In the genomic region with DNA sequence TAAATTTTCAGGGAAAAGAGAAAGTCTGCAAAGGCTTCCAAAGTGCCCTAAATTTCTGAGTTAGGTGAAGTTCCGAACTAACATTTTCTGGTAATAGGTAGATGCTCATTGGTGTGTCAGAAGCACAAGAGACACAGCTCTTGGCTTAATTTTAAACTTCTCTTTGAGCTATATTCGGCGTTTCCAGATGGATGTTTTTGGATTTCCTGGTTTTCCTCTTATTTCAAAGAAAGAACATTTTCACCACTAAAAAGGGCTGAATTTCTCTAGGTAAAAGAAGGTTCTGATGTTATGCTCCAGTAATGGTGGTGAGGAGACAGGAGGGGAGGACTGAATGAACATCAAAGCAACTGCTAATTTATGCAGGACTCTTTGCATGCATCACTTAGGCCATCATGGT, we compare ENCODE assay signal across 13 mouse cellular contexts.
"Had no signal": no experiment of that assay in that cellular context is flagged by ENCODE, and none has a peak within 500 bp of the region (broad histone marks: within the 10 kb centered on the region; RNA-seq: fewer than 3 reads in every experiment).

No protein-coding gene starts in this region.

- DNase-seq: lung, adult 18-20 months; lung, embryonic 14.5 days; lung, postnatal 10 days; lung, postnatal 4 days; midbrain, embryonic 14.5 days; retina, postnatal 1 day; right cerebral cortex, postnatal 25 days; right cerebral cortex, postnatal 4 days; spleen, adult 18-20 months; thymus, adult 2 months; thymus, postnatal 25 days; thymus, postnatal 4 days had no signal

- ATAC-seq: midbrain, embryonic 16.5 days had no signal
